Mouse (Mus musculus): ENCODE measurements around the gene Sh3bp1. TPM values are rescaled to one million over a fixed set of nuclear protein-coding genes. Genes with fewer than 3 reads are reported as not detected.

Gene Sh3bp1
- polyA plus RNA-seq, 1 experiment from 2014 or later: 55.2 TPM

DNA sequence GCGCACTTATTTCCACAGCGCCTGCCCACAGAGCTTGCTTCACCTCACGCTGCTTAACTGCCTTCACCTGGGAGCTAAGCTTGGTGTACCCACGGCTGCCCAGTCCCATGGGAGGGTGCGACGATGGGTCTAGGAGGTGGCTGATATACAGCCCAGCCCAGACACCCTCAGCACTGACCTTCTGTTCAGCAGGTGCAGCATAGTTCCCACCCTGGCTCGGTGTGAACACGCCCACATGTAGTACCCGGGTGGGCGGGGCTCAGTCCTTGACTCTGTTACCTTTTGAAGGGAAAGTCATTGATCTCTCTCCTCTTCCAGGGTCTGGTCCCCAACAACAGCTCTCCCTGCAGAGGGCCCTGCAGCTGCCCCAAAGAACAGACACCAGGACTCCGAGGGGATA, 60.0 kb downstream of the Sh3bp1 start:
- H3K9ac ChIP-seq: no peak overlapping the region
- no peak overlapping the region for H3K27ac ChIP-seq
- no peak overlapping the region for H3K4me2 ChIP-seq
- H3K4me3 ChIP-seq: no peak overlapping the region
- peaks cover 11% of the 10 kb centered on the region; the same call in 1 of the 2 replicates for H3K36me3 ChIP-seq
- WGBS: 83% methylated on average over 11 of the region's 11 CpGs
- H3K4me1 ChIP-seq: peaks cover 21% of the 10 kb centered on the region
- no peaks in the 10 kb centered on the region for H3K27me3 ChIP-seq
- no peak for ATAC-seq (ENCODE audit: insufficient number of reproducible peaks, low FRiP score, low TSS enrichment, low read depth)
- H3K9me3 ChIP-seq: no peaks in the 10 kb centered on the region

DNA sequence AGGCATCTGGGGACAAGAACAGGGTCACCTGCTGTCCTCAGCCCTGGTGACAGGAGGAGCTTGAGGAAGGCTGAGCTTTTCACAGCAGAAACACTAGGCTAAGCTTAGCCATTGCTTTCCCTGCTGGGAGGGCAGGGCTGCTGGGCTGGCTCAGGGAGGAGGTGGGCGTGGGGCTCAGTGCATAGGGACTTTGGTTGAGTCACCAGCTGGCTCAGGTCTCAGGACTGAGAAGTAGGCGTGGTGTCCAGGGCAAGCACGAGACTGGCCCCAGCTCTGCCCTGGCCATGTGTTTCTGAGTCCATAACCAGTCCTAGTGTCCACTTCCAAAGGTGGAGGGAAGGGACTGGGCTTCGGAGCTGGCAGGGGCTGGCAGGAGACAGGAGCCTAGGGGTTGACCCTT, 60.5 kb downstream of the Sh3bp1 start:
- Histone ChIP-seq H3K4me2 (no peak overlapping the region), H3K9ac (no peak overlapping the region), H3K27me3 (no peaks in the 10 kb centered on the region), H3K4me3 (no peak overlapping the region), H3K27ac (no peak overlapping the region), H3K4me1 (peaks cover 21% of the 10 kb centered on the region), H3K9me3 (no peaks in the 10 kb centered on the region), H3K36me3 (peaks cover 11% of the 10 kb centered on the region; the same call in 1 of the 2 replicates)
- no peak for ATAC-seq (ENCODE audit: insufficient number of reproducible peaks, low FRiP score, low TSS enrichment, low read depth)
- WGBS: 57% methylated on average over 4 of the region's 4 CpGs

Small RNAs within 50 kb of the gene (microRNA-seq; reads per million reads assigned to microRNA genes)
- gene Mir6955: not detected

Other genes with a start within 250 kb of the Sh3bp1 start
- 0.05 and 0.22 TPM in 2 replicates for gene Elfn2, start 181.0 kb upstream of the Sh3bp1 start, polyA plus RNA-seq (2015; fragmentation: Nextera tagmentation; extraction: Ambion mirVana)
- gene Mfng, start 126.3 kb upstream of the Sh3bp1 start, polyA plus RNA-seq (2015; fragmentation: Nextera tagmentation; extraction: Ambion mirVana): 15.1 and 16.3 TPM in 2 replicates
- gene Card10, start 96.7 kb upstream of the Sh3bp1 start, polyA plus RNA-seq (2015; fragmentation: Nextera tagmentation; extraction: Ambion mirVana): 3.4 and 3.8 TPM in 2 replicates
- gene Cdc42ep1, start 57.1 kb upstream of the Sh3bp1 start, polyA plus RNA-seq (2015; fragmentation: Nextera tagmentation; extraction: Ambion mirVana): 26.5 and 30.0 TPM in 2 replicates
- 0.65 and 0.73 TPM in 2 replicates for gene Lgals2, start 44.2 kb upstream of the Sh3bp1 start, polyA plus RNA-seq (2015; fragmentation: Nextera tagmentation; extraction: Ambion mirVana)
- gene Gga1, start 22.6 kb upstream of the Sh3bp1 start, polyA plus RNA-seq (2015; fragmentation: Nextera tagmentation; extraction: Ambion mirVana): 53.2 and 54.4 TPM in 2 replicates
- gene Gm49510, start 101 bp upstream of the Sh3bp1 start, polyA plus RNA-seq (2015; fragmentation: Nextera tagmentation; extraction: Ambion mirVana): 0.50 and 0.65 TPM in 2 replicates
- 13.0 and 15.0 TPM in 2 replicates for gene Pdxp, start 14.2 kb downstream of the Sh3bp1 start, polyA plus RNA-seq (2015; fragmentation: Nextera tagmentation; extraction: Ambion mirVana)
- 2,795 and 2,816 TPM in 2 replicates for gene Lgals1, start 27.0 kb downstream of the Sh3bp1 start, polyA plus RNA-seq (2015; fragmentation: Nextera tagmentation; extraction: Ambion mirVana)
- gene Nol12, start 35.2 kb downstream of the Sh3bp1 start, polyA plus RNA-seq (2015; fragmentation: Nextera tagmentation; extraction: Ambion mirVana): 53.2 and 55.2 TPM in 2 replicates
- gene Triobp, start 48.0 kb downstream of the Sh3bp1 start, polyA plus RNA-seq (2015; fragmentation: Nextera tagmentation; extraction: Ambion mirVana): 54.8 and 59.2 TPM in 2 replicates
- gene H1f0, start 128.7 kb downstream of the Sh3bp1 start, polyA plus RNA-seq (2015; fragmentation: Nextera tagmentation; extraction: Ambion mirVana): 487 and 628 TPM in 2 replicates
- 0.13 TPM in 1 of 2 replicates, not detected in the other for gene Galr3, start 142.1 kb downstream of the Sh3bp1 start, polyA plus RNA-seq (2015; fragmentation: Nextera tagmentation; extraction: Ambion mirVana)
- gene Ankrd54, start 163.1 kb downstream of the Sh3bp1 start, polyA plus RNA-seq (2015; fragmentation: Nextera tagmentation; extraction: Ambion mirVana): 43.9 and 46.6 TPM in 2 replicates
- 203 and 206 TPM in 2 replicates for gene Eif3l, start 175.4 kb downstream of the Sh3bp1 start, polyA plus RNA-seq (2015; fragmentation: Nextera tagmentation; extraction: Ambion mirVana)
- 15.1 and 16.3 TPM in 2 replicates for gene Micall1, start 209.1 kb downstream of the Sh3bp1 start, polyA plus RNA-seq (2015; fragmentation: Nextera tagmentation; extraction: Ambion mirVana)
- 295 and 310 TPM in 2 replicates for gene Polr2f, start 241.2 kb downstream of the Sh3bp1 start, polyA plus RNA-seq (2015; fragmentation: Nextera tagmentation; extraction: Ambion mirVana)
- gene 1700088E04Rik, start 241.5 kb downstream of the Sh3bp1 start, polyA plus RNA-seq (2015; fragmentation: Nextera tagmentation; extraction: Ambion mirVana): 6.3 and 8.5 TPM in 2 replicates